Mouse (Mus musculus) myocyte (in vitro differentiated cells): Measurements from ENCODE around the gene Tssk1.

ENCODE experiments used
- CEBPB ChIP-seq: IDR thresholded peaks from 2 replicates; pipeline ENCODE4 v1.6.1; 2011; ENCODE audit warnings: mild to moderate bottlenecking, moderate library complexity; ENCODE audit not compliant: poor library complexity, insufficient read depth, severe bottlenecking
- MAX ChIP-seq: IDR thresholded peaks from one replicate; pipeline ENCODE4 v1.6.1; 2011; ENCODE audit warnings: low read depth, mild to moderate bottlenecking, control low read depth
- MYOG ChIP-seq, 3 experiments: IDR thresholded peaks; one replicate each; pipeline ENCODE4 v1.6.1; 2011; ENCODE audit warnings: control low read depth in 2 of 3, low read depth in 2 of 3, mild to moderate bottlenecking in 2 of 3; ENCODE audit not compliant: insufficient read length in 2 of 3, control insufficient read depth in 1 of 3, insufficient read depth in 1 of 3
- POLR2A ChIP-seq: IDR thresholded peaks from one replicate; pipeline ENCODE4 v1.6.1; 2011; ENCODE audit warnings: low read depth, mild to moderate bottlenecking, control low read depth, moderate library complexity; ENCODE audit not compliant: insufficient read length
- POLR2AphosphoS2 ChIP-seq: IDR thresholded peaks from one replicate; pipeline ENCODE4 v1.6.1; 2011; ENCODE audit warnings: low read depth, control low read depth; ENCODE audit not compliant: insufficient read length
- TCF12 ChIP-seq: IDR thresholded peaks from one replicate; pipeline ENCODE4 v1.6.1; 2011; ENCODE audit warnings: mild to moderate bottlenecking, control low read depth; ENCODE audit not compliant: poor library complexity, insufficient read depth, severe bottlenecking
- USF1 ChIP-seq: IDR thresholded peaks from one replicate; pipeline ENCODE4 v1.6.1; 2011; ENCODE audit warnings: low read depth, mild to moderate bottlenecking, control low read depth, moderate library complexity

DNA sequence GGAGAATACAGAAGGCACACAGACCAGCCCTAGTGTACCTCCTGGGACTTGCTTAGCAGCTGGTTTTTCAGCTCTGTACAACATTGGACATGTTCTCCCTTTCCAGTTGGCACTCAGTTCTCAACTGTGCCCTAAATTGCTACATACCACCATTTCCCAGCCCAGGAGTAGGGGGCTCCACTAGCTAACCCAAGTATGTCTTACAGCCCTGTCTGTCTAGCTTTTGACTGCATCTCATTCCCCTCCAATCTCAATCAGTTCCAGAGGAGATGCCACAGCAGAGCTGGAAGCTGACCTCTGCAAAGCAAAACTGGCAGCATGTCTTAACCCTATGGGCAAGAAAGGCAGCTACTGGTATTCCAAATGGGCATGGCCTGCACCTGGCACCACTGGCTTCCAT is 2.1 kb downstream of the Tssk1 start:
- no peak for TF ChIP-seq MYOG (IDR thresholded peaks at IDR 0.05; ENCODE audit: control insufficient read depth in 1 of 3, insufficient read depth in 1 of 3, insufficient read length in 2 of 3, low read depth in 2 of 3)
- TF ChIP-seq POLR2A, result no peak
- TF ChIP-seq CEBPB, result no peak
- TF ChIP-seq TCF12, result no peak
- no peak for TF ChIP-seq USF1
- no peak for TF ChIP-seq MAX
- TF ChIP-seq POLR2AphosphoS2, result no peak
